Mouse (Mus musculus) layer of hippocampus, adult 11-12 months (tissue): Measurements from ENCODE around the gene Dlx6.

Experiments
- DNase-seq: peaks from one replicate; pipeline ENCODE4 v3.0.0; 2022; ENCODE audit warnings: low spot score

Dlx6 gene

GRCm38 (mm10) chr6:6863160-6863870 is at the start of gene Dlx6:
Gene Dlx6, plus strand, starts transcription at chr6:6863334.
- no peak for DNase-seq

GRCm38 (mm10) chr6:6816821-6817220 is 46.3 kb upstream of the Dlx6 start:
- no peak for DNase-seq

GRCm38 (mm10) chr6:6818036-6818788 is 44.9 kb upstream of the Dlx6 start:
- no peak for DNase-seq

GRCm38 (mm10) chr6:6819134-6819533 is 44.0 kb upstream of the Dlx6 start:
- no peak for DNase-seq

- no peak for DNase-seq
Measured at GRCm38 (mm10) chr6:6825313-6825712, 37.8 kb upstream of the Dlx6 start.

GRCm38 (mm10) chr6:6826861-6827260 is 36.3 kb upstream of the Dlx6 start:
- no peak for DNase-seq

GRCm38 (mm10) chr6:6830446-6830845 is 32.7 kb upstream of the Dlx6 start:
- DNase-seq, result no peak

GRCm38 (mm10) chr6:6833301-6833700 is 29.8 kb upstream of the Dlx6 start:
- no peak for DNase-seq

GRCm38 (mm10) chr6:6848541-6848940 is 14.6 kb upstream of the Dlx6 start:
- no peak for DNase-seq

- no peak for DNase-seq
Measured at GRCm38 (mm10) chr6:6849744-6850143, 13.4 kb upstream of the Dlx6 start.

- DNase-seq, result no peak
Measured at GRCm38 (mm10) chr6:6850324-6851060, 12.6 kb upstream of the Dlx6 start.

- no peak for DNase-seq
Measured at GRCm38 (mm10) chr6:6851166-6851565, 12.0 kb upstream of the Dlx6 start.

- DNase-seq, result no peak
Measured at GRCm38 (mm10) chr6:6852944-6853343, 10.2 kb upstream of the Dlx6 start.

- DNase-seq, result no peak
Measured at GRCm38 (mm10) chr6:6854176-6854575, 9.0 kb upstream of the Dlx6 start.

- DNase-seq, result no peak
Measured at GRCm38 (mm10) chr6:6854902-6855745, 8.0 kb upstream of the Dlx6 start.

- no peak for DNase-seq
Measured at GRCm38 (mm10) chr6:6855746-6856185, 7.4 kb upstream of the Dlx6 start.

GRCm38 (mm10) chr6:6856316-6856715 is 6.8 kb upstream of the Dlx6 start:
- no peak for DNase-seq

- DNase-seq, result no peak
Measured at GRCm38 (mm10) chr6:6856881-6857280, 6.3 kb upstream of the Dlx6 start.

GRCm38 (mm10) chr6:6857766-6858165 is 5.4 kb upstream of the Dlx6 start:
- no peak for DNase-seq

GRCm38 (mm10) chr6:6858571-6858970 is 4.6 kb upstream of the Dlx6 start:
- DNase-seq, result no peak

- no peak for DNase-seq
Measured at GRCm38 (mm10) chr6:6859111-6859949, 3.8 kb upstream of the Dlx6 start.
